Comparison of ENCODE assay signal across 8 mouse cellular contexts in the genomic region with DNA sequence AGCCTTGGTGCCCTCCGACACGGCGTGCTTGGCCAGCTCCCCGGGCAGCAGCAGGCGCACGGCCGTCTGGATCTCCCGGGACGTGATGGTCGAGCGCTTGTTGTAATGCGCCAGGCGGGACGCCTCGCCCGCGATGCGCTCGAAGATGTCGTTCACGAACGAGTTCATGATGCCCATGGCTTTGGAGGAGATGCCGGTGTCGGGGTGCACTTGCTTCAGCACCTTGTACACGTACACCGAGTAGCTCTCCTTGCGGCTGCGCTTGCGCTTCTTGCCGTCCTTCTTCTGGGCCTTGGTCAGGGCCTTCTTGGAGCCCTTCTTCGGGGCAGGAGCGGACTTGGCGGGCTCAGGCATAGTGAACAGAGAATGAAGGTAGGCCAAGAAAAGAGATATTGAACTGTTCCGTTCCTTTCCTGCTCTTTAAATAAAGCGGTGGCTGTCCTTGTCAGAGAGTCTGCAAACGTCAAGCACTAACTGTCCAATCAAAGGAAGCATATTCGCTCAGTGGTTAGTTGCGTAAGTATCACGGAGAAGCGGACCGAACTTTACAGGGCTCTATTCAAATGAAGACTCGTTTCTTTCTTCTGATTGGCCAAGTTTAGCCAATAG. TPM values are rescaled to one million over a fixed set of nuclear protein-coding genes. Genes with fewer than 3 reads are reported as not detected.
A peak's percentile ranks its signal among the peaks of the same experiment; 100 is the strongest.
DNase-seq lines count a peak whose midpoint lies in the region; ATAC-seq lines count a peak whose summit lies in the region.
"Not testable (repeated sequence)": the region's sequence is repeated elsewhere in the genome, so short reads cannot be mapped to it uniquely, and the experiment has no call there.

A gene (minus strand): TSS at position 394 of the 609 bp plus-strand sequence.

- peak; percentile 88 for ATAC-seq in megakaryocyte, adult 5-6 weeks (ENCODE audit: poor library complexity, severe bottlenecking)

- DNase-seq in adrenal gland, adult (ENCODE audit: inconsistent age in 2 of 2, low spot score in 1 of 2): peak; percentile 76 to 95
- peak; percentile 95 for DNase-seq in embryo, embryonic 10.5 days (ENCODE audit: low spot score)
- DNase-seq in gastrocnemius, postnatal 14 days: peak; percentile 24
- peak; percentile 96 for DNase-seq in induced T-regulatory cell, adult 2 months (ENCODE audit: low read depth)
- peak; percentile 17 to 87 for DNase-seq in left cerebral cortex, postnatal 10 days (ENCODE audit: extremely low spot score in 1 of 2, low spot score in 2 of 2)
- peak; percentile 80 to 93 for DNase-seq in right cerebral cortex, postnatal 10 days (ENCODE audit: low spot score in 2 of 2)
- peak; percentile 59 for DNase-seq in urinary bladder, postnatal 14 days (ENCODE audit: low spot score)

- intact Hi-C loops in gastrocnemius, postnatal 14 days (cut with DNase I; ENCODE audit: low total_unique reads); left cerebral cortex, postnatal 10 days (cut with DNase I): not testable (repeated sequence)

RNA-seq across cellular contexts. Expression of the gene that starts here (rescaled TPM):
- 1 to 10 TPM; 5.5 to 5.7 TPM for total RNA-seq in gastrocnemius, postnatal 14 days (2021)
- total RNA-seq in left cerebral cortex, postnatal 10 days (2021): 1 to 10 TPM; 1.4 to 1.7 TPM
- total RNA-seq in megakaryocyte, adult 5-6 weeks (2015): 32.3 and 36.5 TPM in 2 replicates
- 143 and 176 TPM in 2 replicates for total RNA-seq in megakaryocyte, adult 5-6 weeks (2017)

Comparison
In these comparisons a context has a peak if more than half of its experiments do, and no peak if none do; other contexts are left out.
1. Peak in every context shown above with its lines: DNase-seq and ATAC-seq.
2. RNA of the gene that starts here (total RNA-seq): 32.3 to 176 TPM in megakaryocyte, adult 5-6 weeks; 5.5 to 5.7 TPM in gastrocnemius, postnatal 14 days and 1.4 to 1.7 TPM in left cerebral cortex, postnatal 10 days; every median in the first group is over 4 times any median in the second.
3. DNase-seq: peak in every context shown above with its lines; median percentile 96 in induced T-regulatory cell, adult 2 months; 95 in embryo, embryonic 10.5 days; 86 in right cerebral cortex, postnatal 10 days; 86 in adrenal gland, adult; 59 in urinary bladder, postnatal 14 days; 52 in left cerebral cortex, postnatal 10 days; 24 in gastrocnemius, postnatal 14 days.